Mouse (Mus musculus) G1E (cell line): ENCODE measurements around the gene Trim72. TPM values are rescaled to one million over a fixed set of nuclear protein-coding genes. Genes with fewer than 3 reads are reported as not detected.

Experiments used
- ATAC-seq: 2 replicates; pipeline ENCODE4 v1.8.0; 2016; ENCODE audit warnings: mild to moderate bottlenecking; ENCODE audit not compliant: insufficient number of reproducible peaks, poor library complexity, low FRiP score, severe bottlenecking; ENCODE audit errors: extremely low read depth
- DNase-seq: peaks from one replicate; pipeline ENCODE4 v3.0.0; 2012; ENCODE audit warnings: low spot score
- H3K27me3 ChIP-seq: 2 replicates; pipeline ENCODE4 v1.6.1; 2012; ENCODE audit warnings: mild to moderate bottlenecking, low read length, inconsistent platforms; ENCODE audit not compliant: insufficient read depth
- H3K36me3 ChIP-seq: replicated peaks from 2 replicates; pipeline ENCODE3; 2012; ENCODE audit warnings: mild to moderate bottlenecking, inconsistent platforms
- H3K4me1 ChIP-seq: 2 replicates; pipeline ENCODE4 v1.6.1; 2012; ENCODE audit warnings: low read depth, low read length, inconsistent platforms, mixed read lengths; ENCODE audit not compliant: insufficient read depth
- H3K4me3 ChIP-seq: 2 replicates; pipeline ENCODE4 v1.5.1; 2012; ENCODE audit warnings: low read depth, mild to moderate bottlenecking, inconsistent platforms, low read length, moderate library complexity, mixed read lengths
- H3K9me3 ChIP-seq: replicated peaks from 2 replicates; pipeline ENCODE4 v1.6.1; 2012; ENCODE audit warnings: inconsistent platforms
- CTCF ChIP-seq: IDR thresholded peaks from 2 replicates; pipeline ENCODE4 v1.5.1; 2012; ENCODE audit warnings: low read depth, low read length, inconsistent platforms, mixed read lengths
- GATA1 ChIP-seq: IDR thresholded peaks from 2 replicates; pipeline ENCODE4 v1.6.1; 2012; ENCODE audit warnings: borderline replicate concordance, low read length, inconsistent platforms, mixed read lengths
- GATA2 ChIP-seq: IDR thresholded peaks from 2 replicates; pipeline ENCODE4 v1.6.1; 2012; ENCODE audit warnings: low read depth, low read length, inconsistent platforms, borderline replicate concordance
- POLR2AphosphoS5 ChIP-seq: IDR thresholded peaks from 2 replicates; pipeline ENCODE4 v1.6.1; 2012; ENCODE audit warnings: low read depth, low read length, inconsistent platforms; ENCODE audit not compliant: insufficient replicate concordance
- TAL1 ChIP-seq: conservative IDR thresholded peaks from 2 replicates; pipeline ENCODE4 v1.6.1; 2012; ENCODE audit warnings: low read depth, low read length, inconsistent platforms, mixed read lengths
- polyA plus RNA-seq: library from polyadenylated mRNA; stranded (reverse); fragments of >175 nt; gene quantifications from 2 replicates; pipeline ENCODE4 v1.2.3, GENCODE M21; 2012
- total RNA-seq, 2 experiments: library from RNA; stranded (forward) in 1 of 2; stranded (reverse) in 1 of 2; fragments of 200-1000 nt in 1 of 2; fragments of >200 nt in 1 of 2; fragmentation: Nextera tagmentation in 1 of 2; gene quantifications; 2 replicates each; pipeline ENCODE4 v1.2.3; 2014 to 2017

Trim72 gene
- total and polyA plus RNA-seq, 3 experiments: 0.03 to 0.16 TPM; not detected in 1

DNA sequence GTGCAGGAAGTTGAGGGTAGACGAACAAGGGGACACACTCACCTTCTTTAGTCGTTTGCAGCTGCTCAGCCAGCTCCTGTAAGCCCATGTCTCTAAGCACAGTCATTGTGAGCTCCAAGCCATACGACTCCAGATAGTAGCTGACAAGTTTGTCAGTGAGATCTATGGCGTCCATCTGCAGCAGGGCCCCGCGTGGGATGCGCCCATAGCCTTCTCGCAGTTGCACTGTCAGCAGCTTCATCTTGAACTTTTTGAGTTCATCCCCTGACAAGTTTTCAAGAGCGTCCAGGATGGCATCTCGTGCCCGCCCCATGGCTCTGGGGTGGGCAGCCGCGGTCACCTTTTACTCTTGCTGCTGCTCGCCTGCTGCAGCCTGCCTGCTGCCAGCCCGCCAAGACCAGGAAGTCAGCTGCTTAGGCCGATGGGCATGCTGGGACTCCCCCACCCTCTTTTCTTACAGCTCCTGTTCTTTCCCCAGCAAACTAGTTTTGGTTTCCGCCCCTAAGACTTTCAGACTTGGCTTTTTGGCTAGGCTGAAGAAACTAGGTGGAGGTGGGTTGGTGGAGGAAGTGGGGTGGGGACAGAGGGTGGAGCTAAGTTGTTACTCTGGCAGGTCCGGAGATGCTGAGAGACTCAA, 10.3 kb upstream of the Trim72 start, which contains the start of gene Pycard:
Gene Pycard (minus strand): TSS at position 527 of the 637 bp plus-strand sequence.
- peak within 1 kb of the TSS; percentile 8; the same call in 1 of the 2 replicates for H3K4me3 ChIP-seq
- H3K9me3 ChIP-seq: no peaks in the 10 kb centered on the region
- H3K27me3 ChIP-seq: no peaks in the 10 kb centered on the region
- peaks cover 33% of the 10 kb centered on the region for H3K4me1 ChIP-seq
- DNase-seq (peak; percentile 23), ATAC-seq (no peak)
- H3K36me3 ChIP-seq: peaks cover 89% of the 10 kb centered on the region
- no peak for TF ChIP-seq TAL1
- TF ChIP-seq GATA1: no peak
- no peak for TF ChIP-seq POLR2AphosphoS5
- no peak for TF ChIP-seq CTCF
- no peak for TF ChIP-seq GATA2

DNA sequence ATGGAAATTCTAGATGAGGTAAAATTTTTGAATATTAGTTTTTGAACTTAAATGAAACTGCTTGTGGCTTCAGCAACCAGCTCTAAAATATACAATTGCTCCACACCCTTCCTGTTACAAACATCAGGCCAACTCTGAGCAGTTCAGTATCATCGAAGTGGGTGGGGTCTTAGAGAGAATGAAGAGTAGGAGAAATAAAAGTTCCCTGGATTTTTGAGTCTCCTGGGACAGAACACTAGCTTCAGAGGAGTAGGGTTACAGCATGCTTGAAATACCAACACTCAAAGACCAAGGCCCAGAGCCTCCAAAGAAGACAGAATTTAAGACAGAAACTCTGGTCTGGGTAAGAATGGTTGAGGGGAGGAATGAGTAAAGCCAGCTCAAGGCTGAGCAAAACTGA, 4.3 kb upstream of the Trim72 start:
- H3K9me3 ChIP-seq: no peaks in the 10 kb centered on the region
- DNase-seq (no peak), ATAC-seq (no peak)
- TF ChIP-seq TAL1 (no peak), GATA1 (no peak), GATA2 (no peak), POLR2AphosphoS5 (no peak), CTCF (no peak)
- peaks cover 31% of the 10 kb centered on the region for H3K36me3 ChIP-seq
- no peak overlapping the region for H3K4me3 ChIP-seq
- H3K27me3 ChIP-seq: peaks cover 7% of the 10 kb centered on the region
- peaks cover 3% of the 10 kb centered on the region; the same call in 1 of the 2 replicates for H3K4me1 ChIP-seq

DNA sequence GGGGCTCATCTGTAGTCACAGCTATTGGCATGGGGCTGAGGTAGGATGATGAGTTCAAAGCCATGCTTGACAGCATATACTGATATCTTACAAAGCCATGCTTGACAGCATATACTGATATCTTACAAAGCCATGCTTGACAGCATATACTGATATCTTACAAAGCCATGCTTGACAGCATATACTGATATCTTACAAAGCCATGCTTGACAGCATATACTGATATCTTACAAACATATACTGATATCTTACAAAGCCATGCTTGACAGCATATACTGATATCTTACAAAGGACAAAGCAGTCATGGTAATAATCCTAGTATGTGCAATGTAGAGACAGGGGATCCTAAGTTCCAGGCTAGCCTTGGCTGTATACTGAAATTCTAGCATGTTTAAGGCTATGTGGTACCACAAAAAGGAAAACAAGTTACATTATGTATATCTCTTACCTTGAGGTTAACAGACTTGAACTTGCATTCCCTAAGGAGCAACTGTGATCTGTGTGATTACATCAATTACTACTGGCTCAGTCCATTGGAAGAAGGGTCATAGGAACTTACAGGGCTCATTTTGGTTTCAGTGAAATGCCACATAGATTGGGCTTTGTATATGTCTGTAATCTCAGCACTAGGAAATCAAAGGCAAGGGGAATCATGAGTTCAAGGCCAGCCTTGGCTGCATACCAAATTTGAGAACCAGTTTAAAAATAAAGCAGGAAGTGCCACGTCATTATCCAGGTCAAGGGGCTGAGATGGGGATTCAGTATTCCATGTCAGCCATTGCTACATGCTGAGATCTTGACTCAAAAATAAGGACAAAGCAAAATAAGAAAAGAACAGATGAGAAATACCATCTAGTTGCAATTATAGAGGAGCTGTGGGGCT, 3.4 kb upstream of the Trim72 start:
- TF ChIP-seq TAL1 (no peak), CTCF (no peak), GATA1 (no peak), POLR2AphosphoS5 (no peak), GATA2 (no peak)
- ATAC-seq (no peak), DNase-seq (no peak)
- Histone ChIP-seq H3K4me1 (no peaks in the 10 kb centered on the region; the same call in 1 of the 2 replicates), H3K9me3 (no peaks in the 10 kb centered on the region), H3K36me3 (peaks cover 23% of the 10 kb centered on the region), H3K4me3 (no peak overlapping the region), H3K27me3 (peaks cover 15% of the 10 kb centered on the region)

DNA sequence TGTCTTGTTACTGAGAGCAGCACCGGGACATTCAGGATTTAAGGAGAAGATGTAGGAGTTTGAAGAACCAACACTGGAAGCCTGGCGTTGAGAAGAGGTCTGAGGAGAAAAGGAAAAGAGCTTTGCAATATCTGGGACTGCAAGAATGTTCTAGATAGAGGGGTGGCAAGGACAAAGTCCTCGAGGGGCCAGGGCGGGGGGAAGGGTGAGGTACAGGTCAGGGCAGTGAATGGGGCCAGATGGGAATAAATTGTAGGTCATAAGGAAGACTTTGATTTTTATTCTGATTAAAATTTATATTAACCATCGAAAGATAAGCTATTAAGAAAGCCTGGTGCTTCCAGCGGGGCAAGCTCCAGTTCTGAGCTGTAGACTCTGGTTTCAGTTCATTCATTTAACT, 651 bp upstream of the Trim72 start:
- Histone ChIP-seq H3K4me1 (no peaks in the 10 kb centered on the region; the same call in 1 of the 2 replicates), H3K36me3 (peaks cover 1% of the 10 kb centered on the region), H3K4me3 (no peak overlapping the region), H3K27me3 (peaks cover 25% of the 10 kb centered on the region), H3K9me3 (no peaks in the 10 kb centered on the region)
- DNase-seq (no peak), ATAC-seq (no peak)
- TF ChIP-seq GATA1: no peak

DNA sequence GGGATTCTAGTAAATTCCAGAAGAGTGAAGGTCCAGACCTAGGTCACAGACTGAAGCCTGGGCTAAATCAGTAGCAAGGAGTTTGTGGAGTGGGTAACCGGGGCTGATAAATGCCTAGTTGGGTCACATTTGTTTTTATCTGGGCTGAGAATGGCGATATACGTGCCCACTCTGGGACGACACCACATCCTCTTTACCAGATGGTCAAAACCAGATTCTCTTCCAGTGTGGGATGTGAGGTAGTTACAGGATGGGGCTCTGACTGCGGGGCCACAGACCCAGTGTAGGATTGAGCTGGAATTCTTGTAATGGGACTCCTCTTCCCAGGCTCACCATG, 369 bp downstream of the Trim72 start:
- TF ChIP-seq GATA1: no peak
- Histone ChIP-seq H3K9me3 (no peaks in the 10 kb centered on the region), H3K4me1 (no peaks in the 10 kb centered on the region; the same call in 1 of the 2 replicates), H3K36me3 (no peaks in the 10 kb centered on the region), H3K27me3 (peaks cover 29% of the 10 kb centered on the region), H3K4me3 (peak overlapping the region; percentile 22; the same call in 1 of the 2 replicates)
- ATAC-seq (no peak), DNase-seq (no peak)

DNA sequence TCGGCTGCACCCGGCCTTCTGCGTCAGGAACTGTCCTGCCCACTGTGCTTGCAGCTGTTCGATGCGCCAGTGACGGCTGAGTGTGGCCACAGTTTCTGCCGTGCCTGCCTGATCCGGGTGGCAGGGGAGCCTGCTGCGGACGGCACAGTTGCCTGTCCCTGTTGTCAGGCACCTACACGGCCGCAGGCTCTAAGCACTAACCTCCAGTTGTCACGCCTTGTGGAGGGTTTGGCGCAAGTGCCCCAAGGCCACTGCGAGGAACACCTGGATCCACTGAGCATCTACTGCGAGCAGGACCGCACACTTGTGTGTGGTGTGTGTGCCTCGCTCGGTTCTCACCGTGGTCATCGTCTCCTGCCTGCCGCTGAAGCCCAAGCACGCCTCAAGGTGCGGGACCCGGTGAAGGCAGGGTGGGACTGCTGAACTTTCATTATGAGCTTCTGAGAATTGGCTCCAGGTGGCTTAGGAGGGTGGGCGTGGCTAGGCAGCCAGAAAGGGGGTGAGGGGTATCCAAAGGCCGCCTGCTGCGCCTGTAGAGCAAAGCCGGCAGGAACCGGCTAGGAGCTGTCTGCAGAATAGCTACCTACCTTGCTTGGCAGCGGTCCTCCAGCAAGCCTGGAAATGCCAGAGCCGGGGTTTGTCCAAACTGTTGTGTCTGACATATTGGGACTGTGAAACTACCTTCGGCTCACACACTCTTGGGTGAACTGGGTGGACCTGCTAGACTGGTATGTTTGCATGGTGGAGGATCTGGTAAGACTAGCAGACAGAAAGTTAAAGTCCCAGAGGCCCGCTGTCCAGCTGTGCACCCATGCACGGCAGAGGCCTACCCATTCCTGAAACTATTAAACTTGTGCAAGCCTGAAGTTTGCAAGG, 976 bp downstream of the Trim72 start:
- Histone ChIP-seq H3K27me3 (peaks cover 33% of the 10 kb centered on the region), H3K36me3 (no peaks in the 10 kb centered on the region), H3K9me3 (no peaks in the 10 kb centered on the region), H3K4me1 (no peaks in the 10 kb centered on the region; the same call in 1 of the 2 replicates), H3K4me3 (peak overlapping the region; percentile 22; the same call in 1 of the 2 replicates)
- DNase-seq (no peak), ATAC-seq (no peak)
- TF ChIP-seq GATA1: no peak
- TF ChIP-seq CTCF: no peak
- TF ChIP-seq TAL1: no peak
- TF ChIP-seq POLR2AphosphoS5: no peak
- TF ChIP-seq GATA2: no peak
